ENCODE assay signal across 24 mouse cellular contexts in genomic region chr1:58221070-58221469, GRCm38 (mm10). TPM values are rescaled to one million over a fixed set of nuclear protein-coding genes. Genes with fewer than 3 reads are reported as not detected.
DNase-seq lines count a peak whose midpoint lies in the region; ATAC-seq and TF ChIP-seq lines count a peak whose summit lies in the region.
"Had no signal": no experiment of that assay in that cellular context is flagged by ENCODE, and none has a peak within 500 bp of the region (broad histone marks: within the 10 kb centered on the region; RNA-seq: fewer than 3 reads in every experiment).

No protein-coding gene starts in this region.

- no peak for TF ChIP-seq CTCF in gastrocnemius, adult 2 months (IDR thresholded peaks at IDR 0.05)
- no peak for TF ChIP-seq CTCF in hindbrain, postnatal 0 days (IDR thresholded peaks at IDR 0.05; ENCODE audit: low read depth)

- ATAC-seq in hindbrain, postnatal 0 days, result no peak
- ATAC-seq in hindbrain, embryonic 13.5 days (ENCODE audit: low FRiP score), result no peak
- ATAC-seq: liver, embryonic 12.5 days had no signal

- peak overlapping the region; percentile 17; the same call in 1 of the 2 replicates for H3K4me3 ChIP-seq in gastrocnemius, adult 2 months
- no peak overlapping the region for H3K4me3 ChIP-seq in hindbrain, postnatal 0 days (ENCODE audit: low read length)
- H3K4me3 ChIP-seq in hindbrain, embryonic 13.5 days, result no peak overlapping the region
- H3K4me3 ChIP-seq: heart, embryonic 15.5 days; hindbrain, embryonic 10.5 days; layer of hippocampus, adult 2 months; left cerebral cortex, adult 2 months; liver, embryonic 12.5 days; lung, embryonic 15.5 days had no signal

- no peak overlapping the region for H3K4me2 ChIP-seq in hindbrain, postnatal 0 days (ENCODE audit: low read depth, low read length)
- no peak overlapping the region for H3K4me2 ChIP-seq in hindbrain, embryonic 13.5 days
- H3K4me2 ChIP-seq: heart, embryonic 15.5 days; liver, embryonic 12.5 days; lung, embryonic 15.5 days; midbrain, embryonic 11.5 days had no signal

- 57% methylated on average over 6 of the region's 6 CpGs for WGBS in hindbrain, postnatal 0 days
- WGBS in hindbrain, embryonic 13.5 days, result 78% methylated on average over 6 of the region's 6 CpGs

- intact Hi-C loops in gastrocnemius, adult 2 months (cut with DNase I), result no loop called here

- H3K9ac ChIP-seq in hindbrain, postnatal 0 days (replicated peaks; ENCODE audit: low read length), result no peak overlapping the region
- H3K9ac ChIP-seq in hindbrain, embryonic 13.5 days, result no peak overlapping the region
- H3K9ac ChIP-seq: heart, embryonic 15.5 days; liver, embryonic 12.5 days; lung, embryonic 15.5 days had no signal

- DNase-seq in cerebellum, adult 9-10 months, result peak; percentile 13
- no peak for DNase-seq in cerebellum, postnatal 4 days (ENCODE audit: low spot score in 2 of 2)
- DNase-seq in gastrocnemius, adult 2 months, result no peak
- DNase-seq in gastrocnemius, adult 18-20 months (ENCODE audit: low spot score), result no peak
- peak; percentile 19 for DNase-seq in hindbrain, postnatal 0 days (ENCODE audit: low spot score)
- peak; percentile 52 to 60 for DNase-seq in cerebellum, postnatal 10 days
- DNase-seq in thymus, postnatal 25 days, result no peak
- DNase-seq: adrenal gland, postnatal 14 days; gastrocnemius, postnatal 25 days; kidney, adult 8-10 months; kidney, postnatal 14 days; right cerebral cortex, postnatal 25 days; thymus, postnatal 4 days had no signal

- H3K9me3 ChIP-seq in hindbrain, postnatal 0 days (ENCODE audit: low read length), result no peaks in the 10 kb centered on the region
- no peaks in the 10 kb centered on the region for H3K9me3 ChIP-seq in hindbrain, embryonic 13.5 days
- H3K9me3 ChIP-seq: G1E; heart, embryonic 15.5 days; hindbrain, embryonic 10.5 days; liver, embryonic 12.5 days; lung, embryonic 15.5 days had no signal

- no peaks in the 10 kb centered on the region for H3K4me1 ChIP-seq in hindbrain, postnatal 0 days (ENCODE audit: insufficient read depth, low read length)
- H3K4me1 ChIP-seq in hindbrain, embryonic 13.5 days (replicated peaks), result no peaks in the 10 kb centered on the region
- H3K4me1 ChIP-seq: hindbrain, embryonic 10.5 days; liver, embryonic 12.5 days had no signal

- no peak overlapping the region for H3K27ac ChIP-seq in gastrocnemius, adult 2 months
- H3K27ac ChIP-seq in hindbrain, postnatal 0 days, result no peak overlapping the region
- no peak overlapping the region for H3K27ac ChIP-seq in hindbrain, embryonic 13.5 days
- H3K27ac ChIP-seq: heart, embryonic 15.5 days; hindbrain, embryonic 10.5 days; layer of hippocampus, adult 2 months; left cerebral cortex, adult 2 months; liver, embryonic 12.5 days had no signal

- no peaks in the 10 kb centered on the region for H3K27me3 ChIP-seq in hindbrain, postnatal 0 days (ENCODE audit: insufficient read depth, low read length)
- no peaks in the 10 kb centered on the region for H3K27me3 ChIP-seq in hindbrain, embryonic 13.5 days
- H3K27me3 ChIP-seq: liver, embryonic 12.5 days; lung, embryonic 15.5 days had no signal

- H3K36me3 ChIP-seq in hindbrain, postnatal 0 days (ENCODE audit: insufficient read depth, low read length), result no peaks in the 10 kb centered on the region
- no peaks in the 10 kb centered on the region for H3K36me3 ChIP-seq in hindbrain, embryonic 13.5 days
- H3K36me3 ChIP-seq: G1E; heart, embryonic 15.5 days; hindbrain, embryonic 10.5 days; liver, embryonic 12.5 days; lung, embryonic 15.5 days had no signal

RNA-seq across cellular contexts. Expression of gene Aox4, which starts 10.9 kb away (rescaled TPM):
- not detected for total RNA-seq in gastrocnemius, adult 2 months (2021)
- total RNA-seq in gastrocnemius, adult 18-20 months (2021), result under 1 TPM in 1 of 2 experiments, not detected in 1; 0.07 TPM
- total RNA-seq in hindbrain, postnatal 0 days (2014; rRNA removed), result 0.21 and 0.25 TPM in 2 replicates
- polyA plus RNA-seq in hindbrain, postnatal 0 days (2015; fragmentation: Nextera tagmentation; extraction: Ambion mirVana), result 0.28 and 0.40 TPM in 2 replicates
- polyA plus RNA-seq in hindbrain, embryonic 13.5 days (2015; fragmentation: Nextera tagmentation; extraction: Ambion mirVana), result 0.18 and 0.34 TPM in 2 replicates
- total RNA-seq: gastrocnemius, postnatal 25 days had no signal
- polyA plus RNA-seq: midbrain, embryonic 11.5 days; spleen, adult 2 months had no signal

RNA-seq across cellular contexts. Expression of gene Aox2, which starts 57.1 kb away (rescaled TPM):
- total RNA-seq in gastrocnemius, adult 2 months (2021), result under 1 TPM; 0.10 to 0.11 TPM
- under 1 TPM; 0.05 to 0.14 TPM for total RNA-seq in gastrocnemius, adult 18-20 months (2021)
- not detected in 2 replicates for total RNA-seq in hindbrain, postnatal 0 days (2014; rRNA removed)
- polyA plus RNA-seq in hindbrain, postnatal 0 days (2015; fragmentation: Nextera tagmentation; extraction: Ambion mirVana), result 0.03 TPM in 1 of 2 replicates, not detected in the other
- 0.05 TPM in 2 replicates for polyA plus RNA-seq in hindbrain, embryonic 13.5 days (2015; fragmentation: Nextera tagmentation; extraction: Ambion mirVana)
- total RNA-seq: gastrocnemius, postnatal 25 days; layer of hippocampus, adult 2 months; left cerebral cortex, postnatal 4 days had no signal
- polyA plus RNA-seq: heart, embryonic 15.5 days; liver, embryonic 12.5 days; midbrain, embryonic 11.5 days had no signal

Comparison
In these comparisons a context has a peak if more than half of its experiments do, and no peak if none do; other contexts are left out.
1. DNase-seq: peak in cerebellum, adult 9-10 months (single experiment), hindbrain, postnatal 0 days (single experiment) and cerebellum, postnatal 10 days (2 of 2); none in cerebellum, postnatal 4 days (0 of 2), gastrocnemius, adult 2 months (single experiment), gastrocnemius, adult 18-20 months (single experiment) and thymus, postnatal 25 days (single experiment).